Mouse (Mus musculus) midbrain, embryonic 11.5 days (tissue): ENCODE data around the gene Wnt4. TPM values are rescaled to one million over a fixed set of nuclear protein-coding genes. Genes with fewer than 3 reads are reported as not detected.

ENCODE experiments used
- ATAC-seq: fragments of 200-750 bp; cut with Nextera tagmentation; 2 replicates; pipeline ENCODE4 v1.8.0; 2017; ENCODE audit warnings: moderate TSS enrichment, moderate library complexity; ENCODE audit not compliant: low FRiP score
- DNase-seq: peaks from one replicate; pipeline ENCODE4 v3.0.0; 2015; ENCODE audit warnings: low spot score; ENCODE audit errors: missing footprints
- H3K27ac ChIP-seq: fragments of 300-500 bp; sonication (generic); 2 replicates; pipeline ENCODE4 v1.5.1; 2014; ENCODE audit warnings: low read depth, low read length
- H3K27me3 ChIP-seq: fragments of 300-500 bp; sonication (generic); 2 replicates; pipeline ENCODE4 v1.6.1; 2014; ENCODE audit warnings: mild to moderate bottlenecking, low read length, moderate library complexity, mixed read lengths; ENCODE audit not compliant: control insufficient read depth, insufficient read depth
- H3K36me3 ChIP-seq: fragments of 300-500 bp; sonication (generic); 2 replicates; pipeline ENCODE4 v1.6.1; 2014; ENCODE audit warnings: mild to moderate bottlenecking, low read length, moderate library complexity, mixed read lengths; ENCODE audit not compliant: control insufficient read depth, insufficient read depth
- H3K4me1 ChIP-seq: fragments of 300-500 bp; sonication (generic); 2 replicates; pipeline ENCODE4 v1.6.1; 2014; ENCODE audit warnings: low read length; ENCODE audit not compliant: control insufficient read depth, insufficient read depth
- H3K4me2 ChIP-seq: fragments of 300-500 bp; sonication (generic); 2 replicates; pipeline ENCODE4 v1.6.1; 2014; ENCODE audit warnings: mild to moderate bottlenecking, moderate library complexity
- H3K4me3 ChIP-seq: fragments of 300-500 bp; sonication (generic); 2 replicates; pipeline ENCODE4 v1.5.1; 2014; ENCODE audit warnings: low read depth, low read length
- H3K9ac ChIP-seq: fragments of 300-500 bp; sonication (generic); 2 replicates; pipeline ENCODE4 v1.6.1; 2014; ENCODE audit warnings: low read length
- H3K9me3 ChIP-seq: fragments of 300-500 bp; sonication (generic); 2 replicates; pipeline ENCODE4 v1.6.1; 2016; ENCODE audit warnings: low read length; ENCODE audit not compliant: control insufficient read depth
- WGBS: fragments of 180-500 bp; shearing (Covaris S2); extraction: QIAGEN DNeasy Blood & Tissue Kit; methylation state at CpG from one replicate; pipeline ENCODE4 v1.1.7; 2014; 5-methylcytosine and 5-hydroxymethylcytosine counted together
- polyA plus RNA-seq: library from polyadenylated mRNA; unstranded; fragments of >200 nt; fragmentation: Nextera tagmentation; extraction: Ambion mirVana; gene quantifications from 2 replicates; pipeline ENCODE4 v1.2.1, GENCODE M21; 2014

Gene Wnt4
- polyA plus RNA-seq, 1 experiment from 2014 or later, result 1.4 TPM

- no peak for ATAC-seq
- no peak overlapping the region for H3K4me3 ChIP-seq
- no peaks in the 10 kb centered on the region for H3K4me1 ChIP-seq
- no peak overlapping the region for H3K4me2 ChIP-seq
- WGBS, result 85% methylated on average over 11 of the region's 11 CpGs
- no peaks in the 10 kb centered on the region for H3K36me3 ChIP-seq
- no peak overlapping the region for H3K27ac ChIP-seq
- H3K27me3 ChIP-seq, result no peaks in the 10 kb centered on the region
- H3K9ac ChIP-seq, result no peak overlapping the region
- H3K9me3 ChIP-seq, result no peaks in the 10 kb centered on the region
- no peak for DNase-seq
Observed at GRCm38 (mm10) chr4:137253601-137254000, 23.7 kb upstream of the Wnt4 start.

DNA sequence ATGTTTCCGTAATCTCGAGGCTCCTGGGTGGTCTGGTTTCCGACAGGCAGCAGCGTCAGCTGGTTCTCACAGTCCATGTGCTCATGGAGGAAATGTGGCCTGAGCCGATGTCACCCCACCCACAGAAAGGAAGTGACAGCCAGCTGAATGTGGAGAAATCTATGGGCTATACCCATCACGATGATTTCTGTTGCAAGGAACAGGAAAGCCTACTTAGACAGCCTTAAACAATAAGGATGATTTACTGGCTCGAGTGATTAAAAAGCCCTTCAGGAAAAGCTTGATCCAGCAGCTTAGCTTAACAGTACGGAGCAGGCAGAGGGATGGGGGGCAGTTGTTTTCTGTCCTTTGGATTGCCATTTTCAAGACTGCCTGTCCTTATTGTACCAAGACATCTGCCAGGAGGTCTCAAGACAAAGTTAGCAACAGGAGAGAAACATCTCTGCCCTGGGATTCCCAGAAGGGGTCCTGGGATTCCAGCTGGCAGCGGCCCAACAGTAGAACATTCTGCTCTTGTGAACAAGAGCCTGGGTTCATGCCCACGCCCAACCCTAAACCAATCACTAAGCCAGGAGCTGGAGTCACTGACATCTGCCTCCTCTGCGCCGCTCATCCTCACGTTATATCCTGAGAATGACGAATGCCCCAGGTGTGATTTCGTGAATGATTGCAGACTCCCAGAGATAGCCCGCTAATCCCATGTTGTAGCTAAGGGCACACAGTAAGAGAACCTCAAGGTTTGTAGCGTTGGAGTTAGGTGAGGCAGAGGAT lies 22.9 kb upstream of the Wnt4 start:
- Histone ChIP-seq H3K9me3 (no peaks in the 10 kb centered on the region), H3K36me3 (no peaks in the 10 kb centered on the region), H3K4me1 (no peaks in the 10 kb centered on the region), H3K4me2 (no peak overlapping the region), H3K27ac (no peak overlapping the region), H3K27me3 (no peaks in the 10 kb centered on the region), H3K4me3 (no peak overlapping the region), H3K9ac (no peak overlapping the region)
- DNase-seq (no peak), ATAC-seq (no peak)
- WGBS, result 88% methylated on average over 17 of the region's 17 CpGs

DNA sequence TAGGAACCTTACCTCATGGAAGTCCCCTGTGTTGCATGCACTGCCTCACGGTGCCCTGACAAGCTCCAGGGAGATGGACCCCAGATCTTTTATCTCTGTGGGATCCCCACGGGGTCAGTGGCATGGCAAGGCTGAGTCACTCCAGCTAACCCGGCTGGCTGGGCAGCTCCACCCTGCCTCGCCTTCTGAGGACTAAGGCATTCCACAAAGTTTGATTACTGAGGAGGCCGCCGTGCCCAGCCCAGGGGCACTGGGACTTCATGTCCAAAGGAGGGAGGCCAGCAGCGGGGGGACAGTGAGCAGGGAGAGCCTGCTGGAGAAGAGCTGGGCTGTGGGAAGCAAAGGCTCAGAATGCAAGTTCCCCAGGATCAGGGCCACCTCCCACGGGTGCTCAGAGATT lies 21.7 kb upstream of the Wnt4 start:
- no peak overlapping the region for H3K27ac ChIP-seq
- no peaks in the 10 kb centered on the region for H3K9me3 ChIP-seq
- H3K36me3 ChIP-seq, result no peaks in the 10 kb centered on the region
- H3K9ac ChIP-seq, result no peak overlapping the region
- ATAC-seq (no peak), DNase-seq (no peak)
- WGBS, result 85% methylated on average over 8 of the region's 8 CpGs
- no peak overlapping the region for H3K4me2 ChIP-seq
- H3K4me3 ChIP-seq, result no peak overlapping the region
- no peaks in the 10 kb centered on the region for H3K4me1 ChIP-seq
- H3K27me3 ChIP-seq, result no peaks in the 10 kb centered on the region

GRCm38 (mm10) chr4:137261826-137262225 lies 15.5 kb upstream of the Wnt4 start:
- no peaks in the 10 kb centered on the region for H3K27me3 ChIP-seq
- 89% methylated on average over 6 of the region's 6 CpGs for WGBS
- DNase-seq (no peak), ATAC-seq (no peak)
- H3K4me1 ChIP-seq, result no peaks in the 10 kb centered on the region
- no peaks in the 10 kb centered on the region for H3K36me3 ChIP-seq
- H3K4me2 ChIP-seq, result no peak overlapping the region
- no peak overlapping the region for H3K27ac ChIP-seq
- H3K9ac ChIP-seq, result no peak overlapping the region
- H3K9me3 ChIP-seq, result no peaks in the 10 kb centered on the region
- no peak overlapping the region for H3K4me3 ChIP-seq

GRCm38 (mm10) chr4:137264066-137264465 lies 13.2 kb upstream of the Wnt4 start:
- WGBS, result 85% methylated on average over 13 of the region's 13 CpGs
- no peak overlapping the region for H3K9ac ChIP-seq

DNA sequence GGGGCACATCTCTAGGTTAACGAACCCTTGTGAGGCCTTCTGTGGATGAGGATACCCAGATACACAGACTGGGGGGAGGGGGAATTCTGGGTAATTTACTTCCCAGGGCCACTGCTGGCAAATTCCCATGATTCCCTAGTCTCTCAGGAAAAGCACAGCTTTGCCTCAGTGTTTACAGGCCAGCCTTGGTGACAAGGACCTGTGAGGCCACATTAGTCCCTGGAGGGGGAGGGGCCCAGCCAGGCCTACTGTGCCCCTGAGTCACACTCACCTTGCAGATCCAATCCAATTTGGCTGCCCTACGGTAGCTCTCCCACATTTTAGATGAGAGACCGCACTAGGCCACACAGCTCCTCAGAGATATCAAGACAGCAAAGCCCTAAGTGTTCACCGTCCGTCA lies 12.2 kb upstream of the Wnt4 start:
- no peaks in the 10 kb centered on the region for H3K9me3 ChIP-seq
- H3K27ac ChIP-seq, result no peak overlapping the region
- no peaks in the 10 kb centered on the region for H3K27me3 ChIP-seq
- WGBS, result 73% methylated on average over 5 of the region's 5 CpGs
- no peak for DNase-seq
- H3K4me1 ChIP-seq, result no peaks in the 10 kb centered on the region
- H3K4me3 ChIP-seq, result no peak overlapping the region
- no peak for ATAC-seq
- no peak overlapping the region for H3K4me2 ChIP-seq
- H3K36me3 ChIP-seq, result no peaks in the 10 kb centered on the region
- no peak overlapping the region for H3K9ac ChIP-seq

More at GRCm38 (mm10) chr4:137264066-137264465, 13.2 kb upstream of the Wnt4 start:
- no peak for DNase-seq
- H3K4me1 ChIP-seq, result no peaks in the 10 kb centered on the region
- ATAC-seq, result no peak
- no peaks in the 10 kb centered on the region for H3K27me3 ChIP-seq
- no peak overlapping the region for H3K4me3 ChIP-seq
- no peaks in the 10 kb centered on the region for H3K9me3 ChIP-seq
- H3K4me2 ChIP-seq, result no peak overlapping the region
- no peak overlapping the region for H3K27ac ChIP-seq
- H3K36me3 ChIP-seq, result no peaks in the 10 kb centered on the region

DNA sequence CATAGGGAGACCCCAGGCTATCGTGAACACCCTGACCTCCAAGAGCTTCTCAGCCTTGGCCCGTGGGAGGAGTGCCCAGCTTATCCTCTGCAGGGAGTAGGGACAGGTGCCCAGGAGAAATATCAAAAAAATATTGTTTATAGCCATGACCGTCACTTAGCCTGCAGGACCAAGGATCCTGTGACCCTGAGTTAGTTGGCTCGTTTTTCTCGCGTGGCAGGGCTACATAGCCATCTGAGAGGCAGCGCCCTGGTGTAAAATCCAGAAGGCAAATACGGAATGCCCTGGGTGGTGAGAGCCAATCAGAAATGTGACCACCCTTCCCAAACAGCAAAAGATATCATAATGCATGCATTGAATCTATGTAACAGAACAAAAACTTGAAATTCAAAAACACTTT lies 8.7 kb upstream of the Wnt4 start:
- Histone ChIP-seq H3K36me3 (no peaks in the 10 kb centered on the region), H3K4me3 (no peak overlapping the region), H3K27me3 (no peaks in the 10 kb centered on the region), H3K9ac (no peak overlapping the region), H3K4me2 (no peak overlapping the region), H3K9me3 (no peaks in the 10 kb centered on the region), H3K4me1 (no peaks in the 10 kb centered on the region), H3K27ac (no peak overlapping the region)
- 79% methylated on average over 8 of the region's 8 CpGs for WGBS
- ATAC-seq, result no peak
- no peak for DNase-seq

- DNase-seq (no peak), ATAC-seq (no peak)
- Histone ChIP-seq H3K4me3 (no peak overlapping the region), H3K9ac (no peak overlapping the region), H3K36me3 (no peaks in the 10 kb centered on the region), H3K4me1 (peaks cover 6% of the 10 kb centered on the region; the same call in 1 of the 2 replicates), H3K27me3 (peaks cover 16% of the 10 kb centered on the region), H3K4me2 (no peak overlapping the region), H3K9me3 (no peaks in the 10 kb centered on the region), H3K27ac (no peak overlapping the region)
- WGBS, result 85% methylated on average over 8 of the region's 8 CpGs
Observed at GRCm38 (mm10) chr4:137271856-137272255, 5.4 kb upstream of the Wnt4 start.

- Histone ChIP-seq H3K27me3 (peaks cover 39% of the 10 kb centered on the region), H3K4me2 (no peak overlapping the region), H3K4me3 (no peak overlapping the region), H3K27ac (no peak overlapping the region), H3K36me3 (no peaks in the 10 kb centered on the region), H3K9me3 (no peaks in the 10 kb centered on the region), H3K9ac (no peak overlapping the region), H3K4me1 (peaks cover 24% of the 10 kb centered on the region)
- WGBS, result 4% methylated on average over 6 of the region's 6 CpGs
- ATAC-seq (no peak), DNase-seq (no peak)
Observed at GRCm38 (mm10) chr4:137274304-137274703, 3.0 kb upstream of the Wnt4 start.
